Mouse (Mus musculus) MEL (cell line): ENCODE measurements around the gene Mrps23. TPM values are rescaled to one million over a fixed set of nuclear protein-coding genes. Genes with fewer than 3 reads are reported as not detected.

Experiments used
- DNase-seq: peaks from one replicate; pipeline ENCODE4 v3.0.0; 2011; ENCODE audit warnings: low read depth, low spot score
- H3K27ac ChIP-seq: 2 replicates; pipeline ENCODE4 v1.5.1; 2012; ENCODE audit warnings: low read depth, mild to moderate bottlenecking, control low read depth, low read length, moderate library complexity; ENCODE audit not compliant: control insufficient read depth
- H3K27me3 ChIP-seq, 2 experiments: fragments of 150-350 bp in 1 of 2; sonication (generic) in 1 of 2; 2 replicates each; pipeline ENCODE4 v1.6.1; 2012; ENCODE audit warnings: low read length in 2 of 2, mild to moderate bottlenecking in 2 of 2, improper control_type of control experiment in 1 of 2, moderate library complexity in 1 of 2; ENCODE audit not compliant: insufficient read depth in 2 of 2, control insufficient read depth in 1 of 2
- H3K36me3 ChIP-seq, 2 experiments: 2 replicates each; pipeline ENCODE4 v1.6.1; 2012 to 2014; ENCODE audit warnings: low read length in 2 of 2, improper control_type of control experiment in 1 of 2, inconsistent platforms in 1 of 2, mild to moderate bottlenecking in 1 of 2; ENCODE audit not compliant: insufficient read depth in 2 of 2, control insufficient read depth in 1 of 2
- H3K4me1 ChIP-seq, 2 experiments: fragments of 150-350 bp in 1 of 2; sonication (generic) in 1 of 2; 2 replicates each; pipeline ENCODE4 v1.6.1; 2012; ENCODE audit warnings: low read length in 2 of 2, improper control_type of control experiment in 1 of 2, mild to moderate bottlenecking in 1 of 2; ENCODE audit not compliant: insufficient read depth in 2 of 2, control insufficient read depth in 1 of 2
- H3K4me3 ChIP-seq, 2 experiments: fragments of 150-350 bp in 1 of 2; sonication (generic) in 1 of 2; 2 replicates each; pipeline ENCODE4 v1.5.1; 2012; ENCODE audit warnings: low read depth in 2 of 2, low read length in 2 of 2, mild to moderate bottlenecking in 2 of 2, moderate library complexity in 2 of 2, control low read depth in 1 of 2, improper control_type of control experiment in 1 of 2; ENCODE audit not compliant: control insufficient read depth in 1 of 2, insufficient read depth in 1 of 2
- H3K79me2 ChIP-seq: 2 replicates; pipeline ENCODE4 v1.6.1; 2012; ENCODE audit warnings: mild to moderate bottlenecking, low read length, moderate library complexity; ENCODE audit not compliant: control insufficient read depth, poor library complexity, insufficient read depth
- H3K9ac ChIP-seq: 2 replicates; pipeline ENCODE4 v1.6.1; 2012; ENCODE audit warnings: low read depth, mild to moderate bottlenecking, control low read depth, low read length, moderate library complexity; ENCODE audit not compliant: control insufficient read depth, poor library complexity, severe bottlenecking
- H3K9me3 ChIP-seq: fragments of 150-350 bp; sonication (generic); replicated peaks from 2 replicates; pipeline ENCODE4 v1.6.1; 2012; ENCODE audit warnings: mild to moderate bottlenecking, low read length, improper control_type of control experiment, moderate library complexity; ENCODE audit not compliant: insufficient read depth
- BHLHE40 ChIP-seq: IDR thresholded peaks from 2 replicates; pipeline ENCODE4 v1.6.1; 2012; ENCODE audit warnings: low read depth, mild to moderate bottlenecking, inconsistent platforms, low read length, improper control_type of control experiment, borderline replicate concordance
- CHD2 ChIP-seq: IDR thresholded peaks from 2 replicates; pipeline ENCODE4 v1.6.1; 2011; ENCODE audit warnings: low read length, improper control_type of control experiment
- E2F4 ChIP-seq: IDR thresholded peaks from 2 replicates; pipeline ENCODE4 v1.6.1; 2011; ENCODE audit warnings: low read depth, low read length, improper control_type of control experiment, borderline replicate concordance
- EP300 ChIP-seq, 2 experiments: IDR thresholded peaks; 2 replicates each; pipeline ENCODE4 v1.6.1; 2011; ENCODE audit warnings: improper control_type of control experiment in 2 of 2, low read length in 2 of 2, low read depth in 1 of 2, mild to moderate bottlenecking in 1 of 2
- GABPA ChIP-seq: IDR thresholded peaks from 2 replicates; pipeline ENCODE4 v1.6.1; 2012; ENCODE audit warnings: low read depth, mild to moderate bottlenecking, inconsistent platforms, low read length, improper control_type of control experiment, moderate library complexity
- KAT2A ChIP-seq: conservative IDR thresholded peaks from 2 replicates; pipeline ENCODE4 v1.6.1; 2012; ENCODE audit warnings: low read depth, low read length, improper control_type of control experiment, inconsistent platforms
- MXI1 ChIP-seq: IDR thresholded peaks from 2 replicates; pipeline ENCODE4 v1.6.1; 2011; ENCODE audit warnings: mild to moderate bottlenecking, low read depth, low read length, improper control_type of control experiment
- NRF1 ChIP-seq: IDR thresholded peaks from 2 replicates; pipeline ENCODE4 v1.6.1; 2014; ENCODE audit warnings: low read depth, mild to moderate bottlenecking, inconsistent platforms, low read length, improper control_type of control experiment, moderate library complexity; ENCODE audit not compliant: poor library complexity, insufficient read depth, severe bottlenecking
- POLR2AphosphoS2 ChIP-seq: IDR thresholded peaks from 2 replicates; pipeline ENCODE4 v1.6.1; 2011; ENCODE audit warnings: low read length, improper control_type of control experiment
- RCOR1 ChIP-seq: IDR thresholded peaks from 2 replicates; pipeline ENCODE4 v1.6.1; 2012; ENCODE audit warnings: low read depth, mild to moderate bottlenecking, inconsistent platforms, low read length, improper control_type of control experiment
- SIN3A ChIP-seq: IDR thresholded peaks from 2 replicates; pipeline ENCODE4 v1.6.1; 2012; ENCODE audit warnings: low read length, improper control_type of control experiment, inconsistent platforms
- TBP ChIP-seq: IDR thresholded peaks from 2 replicates; pipeline ENCODE4 v1.8.0; 2011; ENCODE audit warnings: low read depth, low read length, improper control_type of control experiment
- USF1 ChIP-seq: IDR thresholded peaks from 2 replicates; pipeline ENCODE4 v1.6.1; 2014; ENCODE audit warnings: low read depth, mild to moderate bottlenecking, inconsistent platforms, low read length, improper control_type of control experiment, moderate library complexity
- ZC3H11A ChIP-seq: IDR thresholded peaks from 2 replicates; pipeline ENCODE4 v1.6.1; 2012; ENCODE audit warnings: low read depth, mild to moderate bottlenecking, inconsistent platforms, low read length, improper control_type of control experiment
- ZKSCAN1 ChIP-seq: IDR thresholded peaks from 2 replicates; pipeline ENCODE4 v1.6.1; 2012; ENCODE audit warnings: low read depth, mild to moderate bottlenecking, inconsistent platforms, low read length, improper control_type of control experiment, moderate library complexity
- polyA plus RNA-seq, 2 experiments: library from polyadenylated mRNA; stranded (reverse) in 1 of 2; unstranded in 1 of 2; fragments of >175 nt in 1 of 2; fragments of >200 nt in 1 of 2; gene quantifications; 2 replicates each; pipeline versions ENCODE4 v1.2.1 to v1.2.4; 2012; ENCODE audit warnings: low replicate concordance in 2 of 2, low read depth in 1 of 2; ENCODE audit not compliant: insufficient read length in 2 of 2, insufficient read depth in 1 of 2, missing spikeins in 1 of 2
- total RNA-seq: library from RNA; depleted of rRNA; stranded (reverse); fragments of 300-350 nt; gene quantifications from 2 replicates; pipeline ENCODE4 v1.2.3, GENCODE M21; 2012

The Mrps23 gene
- total and polyA plus RNA-seq, 3 experiments, result 190 to 381 TPM; not detected in 1

- Histone ChIP-seq H3K9ac (no peak overlapping the region), H3K36me3 (no peaks in the 10 kb centered on the region), H3K4me1 (no peaks in the 10 kb centered on the region), H3K4me3 (no peak overlapping the region), H3K27ac (no peak overlapping the region), H3K27me3 (peaks cover 0 to 2% of the 10 kb centered on the region in 2 experiments; a peak in 1 of 4 replicates), H3K79me2 (no peaks in the 10 kb centered on the region), H3K9me3 (no peaks in the 10 kb centered on the region)
- no peak for DNase-seq
- no peak for TF ChIP-seq USF1
- TF ChIP-seq KAT2A, result no peak
- TF ChIP-seq TBP, result no peak
- no peak for TF ChIP-seq NRF1
- TF ChIP-seq ZKSCAN1, result no peak
- TF ChIP-seq ZC3H11A, result no peak
- TF ChIP-seq RCOR1, result no peak
Measured at GRCm38 (mm10) chr11:88241468-88242301, 37.5 kb downstream of the Mrps23 start.

- TF ChIP-seq POLR2AphosphoS2 (no peak), ZKSCAN1 (no peak), TBP (no peak), E2F4 (no peak), KAT2A (no peak), NRF1 (no peak), SIN3A (no peak), GABPA (no peak)
- H3K4me3 ChIP-seq, result no peak overlapping the region
- no peaks in the 10 kb centered on the region for H3K4me1 ChIP-seq
Measured at GRCm38 (mm10) chr11:88245581-88246170, 41.5 kb downstream of the Mrps23 start.

GRCm38 (mm10) chr11:88248636-88249035 is 44.4 kb downstream of the Mrps23 start:
- TF ChIP-seq TBP (no peak), CHD2 (no peak), BHLHE40 (no peak), EP300 (IDR thresholded peaks at IDR 0.05; ENCODE audit: low read depth in 1 of 2, low read length in 2 of 2) (no peak), MXI1 (no peak), KAT2A (no peak)
- DNase-seq, result no peak
- Histone ChIP-seq H3K4me1 (no peaks in the 10 kb centered on the region), H3K79me2 (no peaks in the 10 kb centered on the region), H3K4me3 (no peak overlapping the region), H3K9me3 (no peaks in the 10 kb centered on the region), H3K27ac (no peak overlapping the region), H3K27me3 (peaks cover 4 to 10% of the 10 kb centered on the region in 2 experiments; a peak in 2 of 4 replicates), H3K9ac (no peak overlapping the region), H3K36me3 (0 out of 4 replicates have a peak, but pooled peaks cover 0 to 3% of the 10 kb centered on the region in 2 experiments)

More at GRCm38 (mm10) chr11:88245581-88246170, 41.5 kb downstream of the Mrps23 start:
- Histone ChIP-seq H3K27me3 (peaks cover 3 to 7% of the 10 kb centered on the region in 2 experiments; a peak in 2 of 4 replicates), H3K27ac (no peak overlapping the region), H3K9me3 (no peaks in the 10 kb centered on the region), H3K79me2 (no peaks in the 10 kb centered on the region), H3K9ac (no peak overlapping the region), H3K36me3 (no peaks in the 10 kb centered on the region)
- DNase-seq, result no peak
